Mouse (Mus musculus): ENCODE measurements around the gene Plagl1.

The Plagl1 gene

DNA sequence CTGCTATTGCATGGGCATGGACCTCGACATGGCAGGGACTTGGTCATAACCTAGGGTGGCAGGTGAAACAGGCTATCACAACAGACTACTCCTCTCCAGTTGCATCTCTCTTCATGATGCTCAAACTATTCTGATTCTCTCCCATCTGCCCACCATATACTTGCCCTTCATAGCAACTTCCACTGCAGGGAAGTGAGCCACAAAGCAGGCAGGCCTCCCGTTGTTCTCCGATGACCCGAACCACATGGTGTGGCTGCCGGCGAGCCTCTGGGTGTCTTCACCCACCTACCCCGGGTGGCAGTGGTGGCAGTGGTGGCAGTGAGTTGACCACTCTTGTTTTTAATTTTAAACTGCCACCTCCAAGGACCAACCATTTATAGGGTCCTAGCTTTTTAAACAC is 75.4 kb downstream of the Plagl1 start:
- DNase-seq: no peak

GRCm38 (mm10) chr10:13137906-13138305 is 77.6 kb downstream of the Plagl1 start:
- DNase-seq: no peak

GRCm38 (mm10) chr10:13140434-13140833 is 80.1 kb downstream of the Plagl1 start:
- no peak for DNase-seq

GRCm38 (mm10) chr10:13150435-13150834 is 90.1 kb downstream of the Plagl1 start:
- DNase-seq: no peak

DNA sequence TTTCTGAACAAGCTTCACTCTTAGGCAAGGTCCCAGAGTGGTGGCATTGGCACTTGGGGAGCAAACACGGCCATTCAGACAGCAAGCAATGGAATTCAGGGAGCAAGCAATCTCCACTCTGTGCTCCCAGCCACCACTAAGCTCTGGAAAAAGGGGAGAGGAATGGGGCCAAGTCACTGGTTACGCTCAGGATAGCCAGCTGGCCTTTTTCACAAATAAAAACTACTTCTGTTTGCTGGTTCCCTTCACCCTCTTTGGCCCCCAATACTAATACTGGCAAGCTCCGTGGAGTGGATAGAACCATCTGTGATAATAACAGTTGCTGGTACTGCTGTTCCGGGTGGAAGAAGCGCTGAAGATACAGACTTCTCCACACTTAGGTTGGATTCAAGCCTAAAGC is 91.0 kb downstream of the Plagl1 start:
- DNase-seq: no peak

GRCm38 (mm10) chr10:13152811-13153364 is 92.6 kb downstream of the Plagl1 start:
- DNase-seq: no peak

DNA sequence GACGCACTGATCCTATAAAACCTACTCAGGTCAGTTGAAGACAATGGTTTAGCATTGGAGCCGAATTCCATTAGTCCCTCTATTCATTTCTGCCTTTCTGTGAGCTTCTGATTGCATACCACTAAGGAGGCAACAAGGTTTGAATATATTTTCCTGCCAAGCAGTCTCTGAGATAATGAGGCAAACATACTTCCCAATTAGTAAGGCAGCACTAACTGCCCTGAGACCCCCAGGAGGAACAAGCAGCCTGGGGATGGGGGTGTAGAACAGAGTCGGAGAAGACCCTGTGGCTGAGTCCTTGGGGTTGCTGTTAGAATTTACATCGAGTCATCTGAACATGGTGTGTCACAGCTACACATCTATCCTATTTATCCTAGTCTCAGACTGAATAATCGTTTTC is 95.1 kb downstream of the Plagl1 start:
- DNase-seq: no peak

- DNase-seq: no peak
Observed at GRCm38 (mm10) chr10:13160913-13161312, 100.6 kb downstream of the Plagl1 start.

- no peak for DNase-seq
Observed at GRCm38 (mm10) chr10:13162031-13162430, 101.7 kb downstream of the Plagl1 start.

DNA sequence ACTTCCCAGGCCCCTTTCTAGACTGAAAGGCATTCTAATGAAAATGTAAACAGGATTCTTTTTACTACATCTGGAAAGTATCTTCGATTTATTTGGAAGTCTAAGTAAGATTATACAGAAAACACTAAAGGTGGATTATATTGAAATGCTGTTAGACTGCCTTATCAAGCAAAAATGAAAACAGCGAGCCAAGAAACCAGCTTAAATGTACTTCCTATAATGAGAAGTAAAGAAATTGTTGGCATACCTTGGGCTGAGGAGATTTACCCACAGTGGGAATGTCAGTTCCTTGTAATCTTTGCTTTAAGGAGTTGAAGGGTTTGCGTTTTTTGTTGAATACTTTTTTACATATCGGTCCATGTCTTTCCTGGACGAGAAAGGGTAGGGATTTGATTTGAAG is 108.2 kb downstream of the Plagl1 start:
- no peak for DNase-seq

DNA sequence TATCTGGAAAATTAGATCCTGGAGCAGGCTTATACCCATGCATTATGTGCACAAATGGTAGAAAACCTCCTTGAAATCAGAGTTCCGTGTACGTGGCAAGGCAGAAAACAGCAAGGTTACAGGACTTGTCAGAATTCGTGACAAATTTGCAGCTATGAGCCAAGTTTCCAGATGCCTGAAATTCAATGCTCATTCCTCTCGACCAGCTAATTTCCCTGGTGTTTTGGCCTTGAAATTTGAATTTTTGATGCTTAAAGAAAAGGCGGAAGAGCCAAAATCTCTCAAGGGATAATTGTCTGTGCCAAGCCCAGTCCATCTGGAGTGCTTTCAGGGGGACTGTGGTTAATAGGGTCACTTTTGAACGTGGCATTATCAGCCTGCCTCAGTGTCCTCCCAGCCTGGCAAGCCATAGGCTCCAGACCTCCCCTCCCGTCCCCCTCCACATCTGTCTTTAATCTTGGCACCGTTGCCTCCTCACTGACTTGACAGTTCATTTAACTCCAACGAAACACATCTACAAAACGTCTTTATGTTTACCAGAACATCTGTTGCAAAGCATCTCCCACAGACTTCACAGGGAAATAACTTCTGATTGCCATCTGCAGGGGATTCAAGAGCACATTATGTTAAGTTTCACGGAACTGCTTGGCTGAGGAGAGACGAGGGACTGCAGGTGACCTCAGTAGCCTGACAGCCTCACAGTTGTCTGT is 110.6 kb downstream of the Plagl1 start:
- no peak for DNase-seq

DNA sequence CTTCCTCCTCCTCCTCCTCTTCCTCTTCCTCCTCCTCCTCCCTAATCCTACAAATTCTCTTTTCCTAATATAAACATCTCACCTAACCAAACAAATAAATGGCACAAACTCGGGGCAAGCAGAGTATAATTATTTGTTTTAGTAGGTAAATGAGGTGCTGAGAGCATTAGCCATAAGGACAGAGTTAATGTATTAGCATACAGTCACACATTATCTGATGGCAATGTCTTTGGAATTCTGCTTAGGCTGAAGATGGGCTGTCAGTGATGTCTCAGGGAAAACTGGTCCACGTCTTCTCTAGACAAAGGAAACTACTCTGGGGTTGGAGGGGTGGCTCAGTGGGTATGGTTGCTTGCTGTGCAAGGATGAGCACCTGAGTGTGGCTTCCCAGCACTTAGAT is 111.2 kb downstream of the Plagl1 start:
- no peak for DNase-seq

DNA sequence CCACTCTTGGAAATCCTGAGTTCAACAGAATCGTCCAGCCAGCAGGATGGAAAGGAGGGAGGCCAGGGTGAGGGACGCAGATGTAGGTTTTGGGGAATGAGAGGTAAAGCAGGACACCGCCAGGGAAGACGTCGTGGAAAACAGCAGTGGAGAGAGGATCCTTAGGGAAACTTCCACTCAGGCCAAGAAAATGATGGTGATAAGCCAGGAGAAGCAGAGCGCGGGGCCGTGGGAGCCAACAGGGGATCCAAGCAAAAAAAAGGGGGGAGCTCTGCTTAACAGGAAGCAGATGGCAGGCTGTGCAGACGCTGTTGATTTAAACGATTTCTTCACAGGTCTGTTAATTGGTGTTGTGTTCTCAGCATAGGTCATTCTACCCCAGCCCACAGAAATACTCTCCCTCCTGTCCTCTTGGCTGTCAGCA is 112.5 kb downstream of the Plagl1 start:
- DNase-seq: no peak

- no peak for DNase-seq
Observed at GRCm38 (mm10) chr10:13175866-13176265, 115.6 kb downstream of the Plagl1 start.

GRCm38 (mm10) chr10:13177973-13178624 is 117.8 kb downstream of the Plagl1 start, which contains the start of gene Zc2hc1b:
Gene Zc2hc1b (minus strand): TSS chr10:13178023.
- DNase-seq: no peak

GRCm38 (mm10) chr10:13180211-13180610 is 119.9 kb downstream of the Plagl1 start:
- DNase-seq: no peak
